Mouse (Mus musculus) stomach, postnatal 0 days (tissue): ENCODE data around the gene Timm22.
A peak's percentile ranks its signal among the peaks of the same experiment; 100 is the strongest.

Experiments
- CTCF ChIP-seq: IDR thresholded peaks from 2 replicates; pipeline ENCODE4 v1.5.1; 2016; ENCODE audit warnings: antibody characterized with exemption, low read depth, mild to moderate bottlenecking, moderate library complexity
- EP300 ChIP-seq: optimal IDR thresholded peaks from 2 replicates; pipeline ENCODE3; 2016; ENCODE audit warnings: antibody characterized with exemption

DNA sequence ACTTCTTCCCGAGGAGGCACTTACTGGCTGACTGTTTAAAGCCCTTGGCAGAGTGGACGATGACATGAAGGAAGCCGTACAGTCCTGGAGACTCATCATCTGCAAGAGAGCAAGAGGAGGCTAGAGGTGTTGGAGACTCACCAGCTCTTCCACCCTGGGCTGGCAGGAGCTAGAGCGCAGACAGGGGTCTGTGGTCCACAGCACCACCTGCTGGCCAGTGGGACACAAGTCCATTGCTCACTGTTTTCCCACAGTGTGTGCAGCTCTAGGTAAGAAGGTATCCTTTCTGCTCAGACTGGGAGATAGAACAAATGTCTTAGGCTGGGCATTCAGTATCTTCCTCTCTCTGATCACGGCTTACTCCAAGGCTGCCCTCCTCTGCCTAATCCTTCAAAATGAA lies 47.7 kb downstream of the Timm22 start:
- TF ChIP-seq CTCF (peak; percentile 96), EP300 (no peak)
